Mouse (Mus musculus) NIH3T3 (cell line): ENCODE measurements around the gene Pgf.
"Not testable (repeated sequence)": the region's sequence is repeated elsewhere in the genome, so short reads cannot be mapped to it uniquely, and the experiment has no call there.

Experiments used
- DNase-seq: peaks from one replicate; pipeline ENCODE4 v3.0.0-alpha.2; 2012; ENCODE audit warnings: low read depth

The Pgf gene

GRCm38 (mm10) chr12:85157797-85158460 lies 19.7 kb downstream of the Pgf start:
- no peak for DNase-seq

- DNase-seq, result peak; percentile 62
Observed at GRCm38 (mm10) chr12:85156324-85156723, 21.3 kb downstream of the Pgf start.

DNA sequence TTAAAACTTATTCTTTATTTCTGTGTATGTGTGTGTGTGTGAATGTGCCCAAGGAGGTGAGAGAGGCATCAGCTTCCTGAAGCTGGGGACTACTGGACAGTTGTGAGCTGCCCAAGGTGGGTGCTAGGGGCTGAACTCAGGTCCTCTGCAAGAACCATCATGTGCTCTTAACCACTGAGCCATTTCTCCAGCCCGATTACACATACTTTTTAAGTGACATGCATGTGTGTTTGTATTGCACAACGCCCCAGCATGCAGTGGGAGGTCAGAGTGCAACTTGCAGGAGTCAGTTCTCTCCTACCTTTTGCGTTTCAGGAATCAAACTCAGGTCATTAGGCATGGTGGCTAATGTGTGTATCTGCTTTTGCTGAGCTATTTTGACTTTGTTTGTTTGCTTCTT lies 24.6 kb downstream of the Pgf start:
- peak; percentile 40 for DNase-seq

GRCm38 (mm10) chr12:85151002-85151774 lies 26.4 kb downstream of the Pgf start, which contains the start of gene Rps6kl1:
Gene Rps6kl1, minus strand, starts transcription at chr12:85151264.
- DNase-seq, result no peak

- DNase-seq, result no peak
Observed at GRCm38 (mm10) chr12:85150321-85151001, 27.1 kb downstream of the Pgf start.

- no peak for DNase-seq
Observed at GRCm38 (mm10) chr12:85146881-85147280, 30.7 kb downstream of the Pgf start.

DNA sequence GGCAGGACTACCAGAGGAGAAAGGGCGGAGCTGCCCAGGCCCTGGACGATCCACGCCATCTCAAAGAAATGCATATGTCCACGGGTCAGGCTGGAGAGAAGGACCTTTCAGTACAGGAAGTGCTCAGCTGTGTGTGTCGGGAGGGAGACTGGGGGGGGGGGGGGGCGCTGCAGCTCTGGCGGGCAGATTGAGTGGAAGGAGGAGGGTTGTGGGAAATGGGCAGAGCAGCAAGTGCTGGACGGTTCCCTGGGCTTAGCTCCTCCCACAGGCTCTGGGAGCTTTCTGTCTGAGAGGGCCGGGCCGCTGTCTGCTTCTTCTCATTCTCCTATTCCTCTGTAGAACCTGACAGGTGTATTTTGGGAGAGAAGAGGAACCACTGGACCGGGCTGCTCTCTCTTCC lies 31.2 kb downstream of the Pgf start:
- DNase-seq, result peak; percentile 44

DNA sequence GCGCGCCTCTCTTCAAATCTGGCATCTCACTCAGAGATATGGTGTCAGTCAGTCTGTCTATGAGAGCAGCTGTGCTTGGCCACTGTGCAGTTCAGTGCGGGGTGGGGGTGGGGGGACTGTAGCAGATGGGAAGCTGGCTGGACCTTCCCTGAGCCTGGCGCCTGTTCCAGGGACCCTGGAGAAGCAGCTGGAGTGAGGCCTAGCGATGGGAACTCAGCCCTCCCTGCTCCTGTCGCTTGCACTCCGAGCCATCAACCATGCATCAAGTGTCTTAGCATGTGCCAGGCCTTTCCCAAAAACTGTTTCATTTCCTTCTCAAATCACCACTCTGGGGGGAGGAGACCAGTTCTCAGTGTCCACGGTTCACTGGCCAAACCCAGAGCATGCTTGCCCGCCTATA lies 32.0 kb downstream of the Pgf start:
- DNase-seq, result no peak

- DNase-seq, result no peak
Observed at GRCm38 (mm10) chr12:85144821-85145220, 32.8 kb downstream of the Pgf start.

DNA sequence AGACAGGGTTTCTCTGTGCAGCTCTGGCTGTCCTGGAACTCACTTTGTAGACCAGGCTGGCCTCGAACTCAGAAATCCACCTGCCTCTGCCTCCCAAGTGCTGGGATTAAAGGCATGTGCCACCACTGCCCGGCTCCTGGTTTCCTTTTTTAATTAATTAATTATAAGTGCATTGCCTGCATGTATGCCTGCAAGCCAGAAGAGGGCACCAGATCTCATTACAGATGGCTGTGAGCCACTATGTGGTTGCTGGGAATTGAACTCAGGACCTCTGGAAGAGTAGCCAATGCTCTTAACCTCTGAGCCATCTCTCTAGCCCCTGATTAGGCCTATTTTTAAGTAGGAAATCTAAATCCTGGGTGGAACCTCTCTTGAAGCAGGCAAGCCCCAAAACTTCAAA lies 33.3 kb downstream of the Pgf start:
- DNase-seq, result not testable (repeated sequence)

- DNase-seq, result peak; percentile 94
Observed at GRCm38 (mm10) chr12:85142803-85143202, 34.8 kb downstream of the Pgf start.

- DNase-seq, result no peak
Observed at GRCm38 (mm10) chr12:85141096-85141495, 36.5 kb downstream of the Pgf start.

DNA sequence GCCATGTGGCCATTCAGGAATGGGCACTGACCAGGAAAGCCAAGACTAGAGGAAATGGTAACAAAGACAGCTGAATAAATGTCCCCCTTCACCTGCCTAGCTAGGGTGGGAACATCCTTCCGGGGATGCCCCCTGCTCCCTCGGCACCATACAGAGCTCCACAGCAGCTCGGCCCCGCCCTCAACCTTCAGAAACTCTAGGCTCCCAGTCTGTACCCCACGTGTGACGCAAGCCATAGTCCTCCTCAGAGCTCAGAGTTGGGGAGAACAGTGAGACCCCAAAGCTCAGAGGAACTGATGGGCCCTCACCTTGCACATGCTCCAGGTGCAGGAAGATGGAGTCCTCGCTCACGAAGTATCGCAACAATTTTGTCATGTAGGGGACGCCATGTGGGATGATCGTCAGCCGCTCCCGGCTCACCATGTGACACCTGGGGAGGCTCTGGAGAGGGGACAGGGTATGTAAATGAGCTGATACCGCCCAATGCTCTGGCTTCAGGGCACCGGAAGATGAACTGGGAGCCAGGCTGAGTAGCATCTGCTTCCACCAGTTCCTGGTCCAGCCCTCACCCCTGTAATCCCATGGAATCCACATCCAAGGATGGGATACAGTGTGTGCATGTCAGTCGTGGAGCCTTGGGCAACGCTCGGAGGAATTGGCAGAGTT lies 37.4 kb downstream of the Pgf start:
- DNase-seq, result no peak

DNA sequence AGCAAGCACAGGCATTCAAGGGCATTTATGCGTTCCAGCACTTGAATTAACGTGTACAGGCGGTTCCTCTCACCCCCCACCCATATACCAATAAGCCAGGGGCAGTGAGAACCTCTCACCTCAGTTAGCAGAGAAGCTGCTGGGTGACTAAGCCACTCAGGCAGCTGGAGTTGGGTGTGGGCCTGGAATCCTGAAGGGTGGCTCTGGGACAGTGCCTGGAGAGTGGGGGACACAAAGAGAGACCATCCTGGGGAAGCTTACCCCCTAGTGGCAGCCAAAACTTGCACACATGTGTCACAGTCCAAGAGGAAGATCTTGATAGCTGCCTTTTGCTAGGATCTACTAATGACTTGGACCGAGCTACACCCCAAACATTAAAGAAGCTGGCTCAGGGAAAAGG lies 41.0 kb downstream of the Pgf start:
- DNase-seq, result peak; percentile 50

DNA sequence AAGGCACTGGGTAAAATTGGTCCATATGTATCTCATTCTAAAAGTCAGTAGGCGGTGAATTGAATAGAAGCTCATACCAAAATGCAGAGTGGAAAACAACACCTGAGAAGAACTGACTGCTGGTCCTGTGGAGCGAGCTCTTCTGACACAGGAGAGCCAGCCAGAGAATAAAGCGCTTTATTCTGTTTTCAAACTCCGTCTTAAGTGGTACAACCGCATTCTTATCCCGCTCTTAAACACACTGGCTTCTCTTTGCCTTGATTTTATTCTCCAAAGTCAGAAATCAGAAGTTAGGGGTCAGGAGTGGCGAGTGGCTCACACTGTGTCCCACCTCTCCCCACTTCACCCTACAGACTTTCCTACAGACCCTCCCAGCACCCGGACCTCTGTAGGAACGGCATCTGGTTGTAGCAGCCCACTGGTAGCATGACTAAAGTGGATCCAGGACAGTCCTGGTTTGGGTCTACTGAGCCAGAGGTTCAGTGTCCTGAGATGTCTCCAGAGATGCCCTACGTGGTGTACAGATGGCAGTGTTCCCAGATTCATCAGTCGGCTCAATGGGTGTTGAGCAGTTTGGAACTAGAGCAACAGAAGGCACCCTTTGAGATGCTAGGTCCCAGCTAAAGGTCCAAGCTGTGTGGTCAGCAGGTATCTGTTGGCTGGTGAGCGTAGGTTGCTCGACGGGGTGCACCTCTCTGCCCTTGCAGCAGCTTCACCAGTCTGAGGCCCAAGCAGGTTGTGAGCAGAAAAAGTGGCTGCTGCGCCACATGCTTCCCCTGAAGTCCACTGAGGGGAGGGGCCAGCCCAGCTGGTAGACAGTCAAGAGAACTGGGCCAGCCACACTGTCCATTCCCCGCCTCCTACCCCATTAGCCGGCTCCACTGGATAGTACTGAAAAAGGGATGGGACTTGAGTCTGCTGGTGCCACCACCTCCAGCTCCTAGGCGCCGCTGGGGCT lies 41.8 kb downstream of the Pgf start:
- peak; percentile 47 for DNase-seq

- DNase-seq, result no peak
Observed at GRCm38 (mm10) chr12:85134043-85134794, 43.4 kb downstream of the Pgf start.

DNA sequence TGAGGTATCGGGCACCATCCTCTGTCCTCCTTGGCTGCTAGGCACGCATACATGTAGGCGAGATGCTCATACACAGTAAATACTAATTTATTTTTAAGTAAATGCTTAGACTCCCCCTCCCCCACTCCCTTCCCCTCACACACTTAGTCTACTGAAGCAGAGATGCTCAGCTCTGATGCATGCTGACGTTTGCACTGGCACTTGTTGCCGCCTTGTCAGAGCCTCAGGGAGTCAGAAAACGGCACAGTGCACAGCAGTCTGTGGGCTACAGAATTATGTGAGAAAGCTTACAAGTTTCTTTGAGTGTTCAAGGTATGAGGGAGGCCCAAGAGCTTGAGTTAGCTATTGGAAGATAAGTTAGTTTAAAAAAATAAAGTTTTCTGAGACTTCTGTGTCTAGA lies 46.2 kb downstream of the Pgf start:
- DNase-seq, result no peak

DNA sequence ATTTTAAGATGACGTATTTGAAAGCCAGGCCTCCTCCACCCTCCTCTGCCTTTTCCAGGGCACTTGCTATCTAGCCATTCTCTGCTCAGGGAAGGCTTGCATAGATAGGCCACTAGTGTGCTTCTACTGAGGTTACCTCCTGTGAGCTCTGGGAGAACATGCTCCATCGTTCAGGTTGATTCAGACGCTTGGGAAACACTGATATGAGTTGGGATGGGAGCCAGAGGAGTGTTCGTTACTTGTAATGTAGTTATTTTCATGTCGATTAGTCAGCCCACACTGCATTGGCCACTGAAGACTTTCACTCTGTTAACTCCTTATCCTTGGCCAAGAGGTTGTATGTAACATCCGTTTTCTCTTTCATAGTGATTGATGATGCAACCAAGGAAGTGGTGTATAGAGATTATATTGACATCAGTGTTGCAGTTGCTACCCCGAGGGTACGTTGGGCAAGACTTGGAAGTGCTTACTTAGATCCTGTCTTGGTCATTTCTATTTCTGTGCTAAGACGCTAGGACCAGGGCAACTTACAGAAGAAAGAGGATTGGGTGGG lies 48.1 kb downstream of the Pgf start:
- no peak for DNase-seq

- peak; percentile 91 for DNase-seq
Observed at GRCm38 (mm10) chr12:85126986-85127603, 50.5 kb downstream of the Pgf start.

DNA sequence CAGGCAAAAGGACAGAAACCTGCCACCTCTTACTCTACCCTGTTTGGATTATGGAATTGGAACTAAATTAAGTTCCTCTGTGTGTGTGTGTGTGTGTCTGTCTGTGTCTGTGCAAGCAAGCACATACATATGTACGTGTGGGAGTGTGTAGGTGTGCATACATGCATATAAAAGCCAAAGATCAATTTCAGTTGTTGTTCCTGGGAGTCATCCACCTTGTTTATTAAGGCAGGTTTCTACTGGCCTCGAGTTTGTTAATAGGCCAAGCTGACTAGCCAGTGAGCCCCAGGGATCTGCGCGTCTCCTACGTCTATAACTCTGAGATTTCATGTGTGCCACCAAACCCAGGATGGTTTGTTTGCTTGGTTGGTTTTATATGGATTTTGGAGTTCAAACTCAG lies 52.8 kb downstream of the Pgf start:
- no peak for DNase-seq
